Mouse (Mus musculus): ENCODE data around the gene Ebf1. TPM values are rescaled to one million over a fixed set of nuclear protein-coding genes. Genes with fewer than 3 reads are reported as not detected.
A peak's percentile ranks its signal among the peaks of the same experiment; 100 is the strongest.

Gene Ebf1
- total RNA-seq, 2 experiments from 2014 or later = 16.8 to 30.3 TPM

DNA sequence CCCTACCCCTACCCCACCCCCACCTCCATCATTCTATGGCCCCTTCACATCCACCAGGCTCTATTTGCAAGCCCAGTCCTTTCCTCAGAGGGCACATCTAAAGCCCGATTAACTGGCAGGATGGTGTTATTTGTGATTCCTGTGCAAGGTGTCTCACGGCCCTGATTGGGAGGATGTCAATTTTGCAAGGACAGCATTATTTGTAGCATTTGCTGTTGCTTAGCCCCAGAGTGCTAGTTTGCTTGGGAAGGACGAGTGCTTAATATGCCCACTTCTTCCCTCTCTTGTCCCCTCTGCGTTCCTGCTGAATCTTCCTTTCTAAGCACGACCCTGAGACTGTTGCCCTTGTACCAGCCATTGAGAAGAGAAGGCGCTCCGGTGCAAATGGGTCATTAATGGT, 337.2 kb downstream of the Ebf1 start:
- no peak for DNase-seq

DNA sequence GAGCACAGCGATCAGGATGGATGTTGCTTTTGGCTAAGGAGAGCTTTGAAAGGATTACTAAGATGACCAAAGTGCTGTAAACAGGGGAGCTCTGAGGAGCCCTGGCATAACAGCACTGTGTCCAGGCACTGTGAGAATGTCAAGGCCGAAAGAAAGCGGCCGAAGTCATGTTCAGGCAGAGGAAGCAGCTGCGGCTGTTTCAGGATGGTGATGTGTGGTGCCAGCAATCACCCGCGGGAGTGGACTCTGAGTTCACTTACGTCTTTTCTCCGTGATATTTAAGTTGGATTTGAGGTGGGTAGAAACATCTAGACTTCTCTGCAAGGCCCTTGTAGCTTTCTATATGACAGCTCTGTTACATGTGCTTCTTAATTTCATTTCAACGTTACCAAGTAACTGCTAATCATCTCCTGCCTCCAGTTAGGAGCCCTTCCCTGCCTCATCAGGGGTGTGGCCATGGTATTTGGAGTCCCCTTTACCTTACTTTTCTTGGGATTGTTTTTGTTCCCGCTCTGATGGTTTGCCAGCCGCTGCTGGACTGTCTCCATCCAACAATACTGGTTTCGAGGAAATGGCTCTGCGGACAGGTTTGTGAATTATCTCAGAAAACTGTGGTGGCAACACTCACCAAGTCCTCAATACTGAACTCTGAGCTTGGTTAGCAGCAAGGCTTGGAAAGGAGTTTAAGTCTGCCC, 345.8 kb downstream of the Ebf1 start:
- DNase-seq = peak; percentile 69 to 71

DNA sequence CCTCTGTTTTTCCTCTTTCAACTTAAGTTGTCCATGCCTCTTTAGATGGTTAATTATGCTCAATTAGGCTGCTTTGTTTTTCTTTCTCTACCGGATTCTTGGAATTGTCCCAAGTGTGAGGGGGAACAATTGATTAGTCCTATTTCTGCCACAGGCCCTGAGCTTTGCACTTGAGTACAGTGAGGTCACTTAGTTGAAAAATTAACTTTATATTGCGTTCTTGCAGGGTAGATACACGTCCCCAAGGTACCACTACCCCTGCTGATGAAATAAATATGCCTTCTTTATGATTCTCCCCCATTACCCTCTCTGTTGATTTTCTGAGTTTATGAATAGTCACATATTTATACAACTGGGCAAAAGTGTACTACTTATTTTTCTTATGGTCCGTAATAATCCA, 351.9 kb downstream of the Ebf1 start:
- DNase-seq = no peak

DNA sequence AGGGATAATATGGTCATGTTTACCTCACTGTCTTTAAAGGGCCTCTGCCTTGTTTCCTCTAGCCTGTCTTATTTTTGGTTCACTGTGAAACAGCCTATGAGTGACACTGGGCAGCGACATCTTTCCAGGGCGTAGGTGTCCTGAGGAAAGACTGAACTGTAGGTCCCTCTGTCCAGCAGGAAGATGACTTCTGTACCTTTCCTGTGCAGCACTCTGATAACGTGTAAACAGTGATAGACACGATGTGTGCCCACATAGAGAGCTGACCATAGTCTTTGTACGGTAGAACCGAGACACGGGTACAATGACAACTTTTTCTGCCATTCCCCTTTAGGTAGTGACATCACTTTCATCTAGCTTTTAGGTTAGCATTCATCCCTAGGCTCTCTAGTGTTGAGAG, 357.2 kb downstream of the Ebf1 start:
- no peak for DNase-seq

DNA sequence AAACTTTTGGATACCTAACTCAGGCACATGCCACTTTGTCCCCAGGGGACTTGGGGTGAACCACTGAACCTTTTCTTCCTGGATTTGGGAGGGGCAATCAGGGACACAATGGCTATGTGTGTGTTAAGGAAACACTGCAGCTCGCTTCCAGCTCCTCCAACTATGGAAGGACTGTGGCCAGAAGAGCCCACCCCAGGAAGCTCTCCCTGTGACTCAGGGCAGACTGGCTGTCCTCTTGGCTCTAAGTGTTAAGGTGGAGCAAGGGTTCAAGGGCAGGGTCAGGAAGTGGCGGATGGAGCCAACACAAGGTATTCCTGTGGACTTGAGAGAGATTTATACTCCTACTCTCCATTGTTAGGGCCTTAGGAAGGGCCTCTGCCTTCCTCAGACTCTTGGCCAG, 358.0 kb downstream of the Ebf1 start:
- DNase-seq = peak; percentile 48 to 65

DNA sequence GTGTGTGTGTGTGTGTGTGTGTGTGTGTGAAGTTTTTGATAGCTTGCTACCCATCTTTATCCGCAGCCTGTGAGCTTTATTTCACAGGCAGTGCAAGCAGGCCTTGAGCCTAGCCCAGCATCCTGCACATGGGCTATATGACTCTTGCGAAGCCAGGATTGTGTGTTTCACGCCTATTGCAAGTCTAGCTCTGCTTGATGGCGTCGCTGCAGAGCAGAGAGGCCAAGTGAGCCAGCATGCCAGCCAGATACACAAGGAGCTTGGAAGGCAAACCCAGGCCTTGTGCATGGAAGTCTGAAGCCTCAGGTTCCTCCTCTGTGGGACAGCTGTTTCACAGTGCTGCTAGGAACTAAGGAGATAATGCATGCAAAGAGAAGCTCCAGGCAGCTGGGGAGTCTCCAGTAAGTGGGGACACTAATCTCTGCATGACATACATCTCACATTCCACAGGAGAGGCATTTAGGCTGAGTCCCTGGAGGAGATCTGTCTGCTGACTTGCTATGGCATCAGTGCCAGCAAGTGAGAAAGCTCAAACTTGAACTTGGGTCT, 359.2 kb downstream of the Ebf1 start:
- DNase-seq = no peak

DNA sequence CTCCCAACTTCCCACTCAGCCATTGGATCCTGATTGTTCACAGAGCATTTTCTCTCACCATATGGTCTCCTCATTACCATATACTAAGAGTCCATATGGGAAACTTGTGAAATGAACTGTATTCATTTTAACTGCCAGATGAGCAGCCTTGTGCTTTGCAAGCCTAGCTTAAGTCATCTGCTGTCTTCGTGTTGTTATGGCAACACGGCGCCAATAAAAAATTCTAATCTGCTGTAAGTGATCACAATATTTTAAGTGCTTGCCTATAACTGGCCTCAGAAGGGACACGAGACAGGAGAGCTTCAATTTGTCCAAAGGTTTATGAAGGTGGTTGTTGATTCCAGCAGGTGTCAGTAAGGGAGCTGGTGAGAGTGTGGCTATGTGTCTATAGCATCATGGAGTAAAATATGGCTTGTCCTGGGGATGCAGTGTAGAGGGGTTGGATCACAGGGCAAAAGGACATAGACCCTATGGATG, 360.8 kb downstream of the Ebf1 start:
- no peak for DNase-seq

DNA sequence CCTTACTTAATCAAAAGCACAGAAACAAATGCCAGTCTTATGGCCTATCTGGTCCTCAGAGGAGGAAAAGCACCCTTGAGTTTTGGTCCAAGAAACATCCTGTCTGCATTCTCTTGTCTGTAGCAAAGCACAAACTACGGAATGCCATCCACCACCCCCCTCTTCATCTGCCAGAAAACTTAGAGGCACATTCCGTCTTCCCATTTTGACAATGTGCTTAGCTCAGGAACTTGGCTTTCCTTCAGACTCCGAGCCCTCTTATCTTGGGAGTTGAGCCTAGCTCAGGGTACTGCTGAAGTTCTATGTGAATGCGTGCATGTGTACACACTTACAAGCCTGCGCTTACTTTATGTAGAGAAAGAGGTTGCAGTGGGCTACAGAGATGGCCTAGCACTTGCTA, 362.3 kb downstream of the Ebf1 start:
- DNase-seq = no peak

DNA sequence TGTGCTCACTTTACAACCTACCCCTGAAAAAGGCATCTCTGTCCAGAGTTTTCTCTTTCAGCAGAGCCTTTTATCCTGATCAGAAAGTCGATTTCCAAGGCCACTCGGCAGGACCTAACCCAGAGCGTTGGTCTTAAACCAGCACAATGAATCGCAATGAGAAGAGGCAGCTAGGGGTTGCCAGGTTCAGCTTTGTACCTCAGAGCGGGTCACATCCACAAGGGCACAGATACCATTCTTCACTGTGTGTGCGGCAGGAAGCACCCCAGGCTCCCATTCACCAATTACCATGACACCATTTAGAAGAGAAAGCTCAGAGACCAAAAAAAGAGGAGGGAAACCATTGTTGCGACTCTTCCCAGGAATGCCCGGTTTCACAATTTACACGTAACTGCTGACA, 365.1 kb downstream of the Ebf1 start:
- DNase-seq = no peak

DNA sequence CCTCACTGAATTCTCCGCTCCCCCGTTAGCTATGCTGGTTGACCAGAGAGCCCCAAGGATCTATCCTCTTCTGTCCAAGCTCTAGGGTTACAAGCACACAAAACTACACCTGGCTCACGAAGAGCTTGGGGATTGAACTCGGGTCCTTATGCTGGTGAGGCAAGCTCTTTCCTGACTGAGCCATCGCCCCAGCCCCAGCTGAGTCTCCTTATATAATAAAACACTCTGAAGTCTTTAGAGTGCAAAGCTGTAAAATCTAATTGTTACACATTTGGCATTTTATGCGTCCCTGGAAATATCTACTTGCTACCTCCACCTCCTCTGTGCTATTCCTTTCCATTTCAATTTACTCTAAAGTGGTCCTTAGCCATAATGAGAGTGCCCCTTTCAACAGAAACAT, 366.8 kb downstream of the Ebf1 start:
- DNase-seq = no peak

DNA sequence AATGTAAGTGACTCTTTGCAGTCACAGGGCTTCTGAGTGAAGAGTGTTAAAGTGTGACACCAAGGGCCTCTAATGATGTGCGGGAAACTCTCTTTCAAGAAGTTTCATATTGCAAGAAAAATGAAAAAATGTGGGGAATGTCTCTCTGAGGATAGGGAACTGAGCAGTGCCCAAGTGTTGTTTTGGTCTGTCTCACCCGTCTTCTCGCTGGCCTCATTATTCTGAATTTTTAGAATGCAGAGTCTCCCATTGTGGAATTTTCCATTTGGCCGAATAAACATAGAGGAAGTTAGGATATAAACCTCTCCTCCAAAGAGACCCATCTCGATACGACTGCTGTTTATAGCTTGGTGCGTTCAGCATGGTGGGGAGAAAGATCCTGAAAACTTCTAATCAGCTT, 367.3 kb downstream of the Ebf1 start:
- no peak for DNase-seq

DNA sequence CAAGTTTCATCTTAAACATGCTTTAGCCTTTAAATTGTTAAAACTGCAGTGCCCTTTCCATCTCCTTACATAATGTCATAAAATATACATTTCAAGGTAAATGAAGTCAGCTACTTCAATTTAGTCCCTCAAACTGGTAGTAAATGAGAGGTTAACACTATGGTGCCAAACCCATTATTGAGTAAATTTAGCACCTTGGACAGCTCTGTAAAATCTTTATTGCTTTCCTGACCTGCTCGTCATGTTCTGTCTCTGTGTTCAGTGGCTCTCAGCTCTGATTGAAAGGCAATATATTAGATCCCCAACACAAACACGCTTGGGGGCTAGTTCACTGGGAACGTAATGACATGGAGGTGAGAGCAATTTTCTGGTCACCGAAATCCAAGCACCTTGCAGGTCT, 370.7 kb downstream of the Ebf1 start:
- no peak for DNase-seq

DNA sequence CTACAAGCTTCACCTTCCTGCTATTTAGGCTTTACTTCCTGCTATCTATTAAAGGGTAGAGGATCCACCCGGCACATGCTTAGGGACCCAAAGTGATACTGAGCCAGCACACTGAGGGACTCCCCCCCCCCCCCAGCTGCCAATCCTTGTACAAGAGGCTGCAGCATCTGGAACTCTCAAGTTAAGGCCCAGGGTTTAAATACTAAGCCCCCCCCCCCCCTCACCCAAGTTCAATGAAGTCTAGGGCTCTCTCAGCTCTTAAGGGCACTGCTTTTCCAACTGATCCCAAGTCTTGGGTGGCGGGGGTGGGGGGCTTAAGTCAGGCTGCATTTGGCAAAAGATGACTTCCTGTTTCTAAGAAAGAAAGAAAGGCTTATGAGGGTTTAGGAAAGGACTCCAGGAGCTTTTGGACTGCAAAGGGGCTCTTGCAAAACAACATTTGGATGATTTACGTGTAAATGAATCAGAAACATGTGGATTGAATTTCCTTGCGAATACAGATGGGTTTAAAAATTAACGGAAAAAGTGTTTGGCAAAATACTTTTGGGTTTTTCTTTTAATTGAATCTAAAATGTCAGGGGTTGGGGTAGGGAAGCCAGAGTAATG, 385.7 kb downstream of the Ebf1 start:
- DNase-seq = no peak

DNA sequence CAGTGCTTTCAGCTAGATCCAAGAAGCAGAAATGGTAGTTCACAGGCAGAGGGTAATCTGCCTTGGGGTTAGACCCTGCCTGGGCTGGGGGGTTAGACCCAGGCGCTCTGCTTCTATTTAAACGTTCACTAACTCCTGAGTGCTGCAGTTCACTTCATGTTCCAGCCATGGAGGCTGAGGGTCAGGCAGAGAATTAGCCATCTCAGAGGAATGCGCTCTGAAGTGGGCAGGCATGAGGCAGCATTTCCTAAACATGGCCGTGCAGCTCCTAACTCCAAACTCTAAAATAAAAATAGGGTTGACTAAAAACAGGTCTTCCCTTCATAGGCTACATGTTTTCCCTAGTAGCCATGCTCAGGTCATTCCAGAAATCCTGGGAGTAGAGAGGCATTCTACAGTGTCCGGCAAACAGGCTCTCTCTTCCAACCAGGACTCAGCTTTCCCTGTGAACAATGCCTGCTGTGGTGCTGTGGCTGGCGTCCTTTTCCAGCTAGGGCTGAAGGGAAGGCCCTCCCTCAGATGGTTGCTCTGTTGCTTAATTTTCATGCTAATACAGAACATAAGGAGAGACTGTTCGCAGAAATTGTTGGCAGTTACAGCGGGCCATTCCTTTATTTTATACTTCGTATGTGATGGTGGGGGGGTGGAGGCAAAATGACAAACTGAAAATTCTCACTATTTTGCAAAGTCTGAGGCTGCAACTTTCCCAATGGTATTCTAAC, 386.8 kb downstream of the Ebf1 start:
- DNase-seq = no peak

DNA sequence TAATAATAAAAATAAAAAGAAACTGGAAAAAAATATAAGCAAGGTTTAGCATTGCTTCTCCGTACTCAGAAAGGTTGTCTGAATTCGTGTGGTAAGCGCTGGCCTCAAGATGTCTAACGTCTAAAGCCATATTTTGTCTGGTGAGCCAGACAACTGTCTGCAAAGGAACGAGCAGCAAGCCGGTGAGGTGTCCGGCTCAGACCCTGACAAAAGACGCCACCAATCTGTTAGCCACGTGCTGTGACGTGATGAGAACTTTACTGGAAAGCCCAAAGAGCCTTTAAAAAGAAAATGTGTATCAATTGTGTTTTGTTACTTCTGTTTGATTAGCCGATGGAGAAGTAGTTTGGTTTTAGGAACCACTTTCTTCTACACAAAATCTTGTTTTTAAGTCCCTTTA, 390.2 kb downstream of the Ebf1 start:
- DNase-seq = no peak

DNA sequence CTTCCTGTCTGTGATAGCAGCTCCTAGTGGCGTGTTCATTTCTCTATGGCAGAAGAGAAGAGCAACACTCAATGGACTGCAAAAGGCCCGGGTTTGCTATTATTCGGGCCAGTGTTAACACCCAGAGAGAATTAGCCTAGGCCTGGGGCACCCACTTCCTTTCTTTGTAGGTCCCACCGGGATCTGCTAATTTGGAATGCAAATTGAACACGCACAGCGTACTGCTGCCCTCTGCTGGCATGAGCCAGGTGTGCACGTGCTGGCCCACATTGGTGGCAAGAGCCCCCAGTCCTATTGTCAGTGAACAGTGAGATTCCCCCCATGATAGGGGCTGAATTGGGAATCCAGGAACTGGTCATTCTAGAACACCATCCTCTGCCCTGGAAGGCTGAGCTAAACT, 391.0 kb downstream of the Ebf1 start:
- peak; percentile 85 to 88 for DNase-seq

DNA sequence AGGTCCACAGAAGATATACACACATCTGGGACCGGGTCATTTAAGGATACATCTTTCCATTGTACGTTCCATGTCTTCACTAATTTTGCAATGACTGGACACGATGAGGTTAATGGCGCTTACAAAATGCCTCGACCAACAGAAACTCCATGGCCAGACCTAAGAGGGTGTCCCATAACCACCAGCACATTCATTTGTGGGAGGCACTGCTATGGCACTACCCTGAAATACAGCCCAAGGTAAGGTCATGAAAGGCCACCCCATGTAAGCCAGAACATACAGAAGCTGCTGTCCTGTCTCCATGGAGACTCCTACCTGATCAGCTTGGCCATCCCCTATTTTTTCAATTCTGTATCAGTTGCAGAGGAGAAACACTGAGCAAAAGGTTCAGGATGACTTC, 391.6 kb downstream of the Ebf1 start:
- DNase-seq = no peak

DNA sequence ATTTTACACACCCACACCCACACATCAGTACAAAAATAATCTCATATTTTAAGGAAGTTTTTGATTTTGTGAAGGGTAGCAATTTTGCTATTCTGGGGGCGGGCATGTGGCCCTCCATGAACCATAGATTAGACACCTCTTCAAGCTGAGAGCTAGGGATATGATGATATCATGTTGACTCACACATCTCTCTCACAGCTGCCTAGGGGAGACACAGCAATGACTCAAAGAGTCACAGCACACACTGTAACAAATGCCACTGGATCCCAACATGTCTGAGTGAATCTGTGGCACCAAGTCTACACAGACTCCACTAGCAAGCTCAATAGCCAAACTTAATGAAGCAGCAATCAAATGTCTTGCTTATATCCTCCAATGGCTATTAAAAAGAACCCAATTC, 395.0 kb downstream of the Ebf1 start:
- DNase-seq = peak in 1 of 2 experiments; percentile 11

DNA sequence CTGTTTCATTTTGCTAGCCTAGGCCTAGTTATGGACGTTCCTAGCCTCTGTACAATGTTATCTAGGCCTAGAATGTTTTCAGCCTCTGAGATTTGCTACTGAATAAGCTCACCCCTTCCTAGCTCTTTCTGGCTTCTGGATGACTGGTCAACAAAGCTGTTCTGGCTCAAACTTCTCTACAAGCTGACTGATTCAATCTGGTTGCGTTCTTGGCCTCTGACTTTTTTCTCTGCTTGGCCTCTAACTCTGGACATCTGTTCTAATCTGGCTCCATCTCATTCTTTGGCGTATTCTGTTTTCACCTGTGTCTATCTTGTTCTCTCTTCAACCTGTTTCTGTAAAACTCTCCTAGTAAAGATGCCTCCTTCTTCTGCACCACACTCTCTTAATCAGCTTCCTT, 400.4 kb downstream of the Ebf1 start:
- DNase-seq = no peak

DNA sequence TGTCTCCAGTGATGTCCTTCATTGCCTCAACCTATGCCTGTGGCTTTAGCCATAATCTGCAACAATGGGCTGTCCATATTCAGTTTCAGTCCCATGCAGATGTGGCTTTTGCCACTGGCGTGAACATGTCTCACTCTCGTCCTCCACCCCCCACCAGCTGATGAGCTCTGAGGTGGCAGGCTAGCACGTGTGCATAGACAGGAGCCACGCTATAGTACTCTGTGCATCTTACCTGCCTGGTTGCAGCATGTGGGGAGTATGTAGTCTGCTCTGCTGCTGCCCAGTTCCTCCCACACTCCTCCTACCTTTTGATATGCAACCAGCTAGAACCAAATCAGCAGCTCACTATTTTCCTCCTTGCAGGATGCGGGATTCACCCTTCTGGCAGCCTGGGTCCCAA, 408.9 kb downstream of the Ebf1 start:
- no peak for DNase-seq

DNA sequence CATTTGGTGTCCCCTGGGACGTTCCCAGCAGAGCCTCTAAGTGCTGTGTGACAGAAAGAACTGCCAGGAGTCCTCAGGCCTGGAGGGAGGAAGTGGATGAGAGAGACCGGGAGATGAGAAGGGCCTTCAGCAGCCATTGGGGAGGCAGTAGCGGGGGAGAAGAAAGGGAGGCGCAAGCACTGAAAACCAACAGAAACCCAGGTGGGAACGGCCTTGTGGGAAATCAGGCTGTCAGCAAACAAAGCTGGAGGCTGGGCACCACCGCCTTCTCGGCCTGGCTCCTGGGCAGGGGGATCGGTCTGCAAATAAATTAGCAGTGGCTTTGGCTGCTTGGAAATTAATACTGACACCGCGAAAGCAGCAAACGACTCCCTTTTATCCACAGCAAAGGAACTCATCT, 409.6 kb downstream of the Ebf1 start:
- no peak for DNase-seq

DNA sequence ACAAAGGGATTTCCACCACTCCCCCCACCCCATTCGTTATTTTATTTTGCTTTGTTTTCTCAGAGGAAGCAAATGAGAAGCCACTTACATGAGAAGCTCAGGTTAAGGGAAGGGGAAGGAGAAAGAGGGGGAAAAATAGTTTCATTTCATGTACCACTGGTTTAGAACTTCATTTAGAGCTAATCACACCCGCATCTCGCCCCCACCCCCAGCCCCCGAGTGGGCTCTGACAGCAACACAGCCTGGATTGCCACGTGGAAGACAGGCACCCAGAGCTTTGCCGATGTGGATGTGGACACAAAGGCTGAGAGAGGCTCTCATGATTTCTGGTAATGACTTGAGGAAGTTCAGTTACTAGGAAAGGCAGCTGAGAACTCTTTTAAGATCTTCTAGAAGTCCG, 410.0 kb downstream of the Ebf1 start:
- no peak for DNase-seq

Data from adrenal gland, postnatal 36 days (tissue).